Mouse (Mus musculus): ENCODE data around the gene Lrrc4.

Lrrc4 gene

GRCm38 (mm10) chr6:28825894-28826293 lies 5.7 kb downstream of the Lrrc4 start:
- no peak for DNase-seq (ENCODE audit: low read depth)

- DNase-seq (ENCODE audit: low read depth): peak; percentile 87
These were observed 7.7 kb downstream of the Lrrc4 start for GRCm38 (mm10) chr6:28823802-28824201.

GRCm38 (mm10) chr6:28823375-28823774 lies 8.2 kb downstream of the Lrrc4 start:
- DNase-seq (ENCODE audit: low read depth): no peak

- DNase-seq (ENCODE audit: low read depth): no peak
These were observed 9.3 kb downstream of the Lrrc4 start for GRCm38 (mm10) chr6:28822296-28822695.

GRCm38 (mm10) chr6:28819509-28820358 lies 11.8 kb downstream of the Lrrc4 start:
- no peak for DNase-seq (ENCODE audit: low read depth)

GRCm38 (mm10) chr6:28817039-28817438 lies 14.5 kb downstream of the Lrrc4 start:
- no peak for DNase-seq (ENCODE audit: low read depth)

- no peak for DNase-seq (ENCODE audit: low read depth)
These were observed 16.7 kb downstream of the Lrrc4 start for GRCm38 (mm10) chr6:28814895-28815294.

GRCm38 (mm10) chr6:28813057-28813456 lies 18.5 kb downstream of the Lrrc4 start:
- DNase-seq (ENCODE audit: low read depth): no peak

GRCm38 (mm10) chr6:28804751-28805150 lies 26.8 kb downstream of the Lrrc4 start:
- no peak for DNase-seq (ENCODE audit: low read depth)

- no peak for DNase-seq (ENCODE audit: low read depth)
These were observed 27.8 kb downstream of the Lrrc4 start for GRCm38 (mm10) chr6:28803678-28804279.

- DNase-seq (ENCODE audit: low read depth): no peak
These were observed 30.6 kb downstream of the Lrrc4 start for GRCm38 (mm10) chr6:28800976-28801375.

GRCm38 (mm10) chr6:28799818-28800217 lies 31.7 kb downstream of the Lrrc4 start:
- no peak for DNase-seq (ENCODE audit: low read depth)

GRCm38 (mm10) chr6:28795792-28796515 lies 35.6 kb downstream of the Lrrc4 start:
- no peak for DNase-seq (ENCODE audit: low read depth)

- DNase-seq (ENCODE audit: low read depth): no peak
These were observed 36.2 kb downstream of the Lrrc4 start for GRCm38 (mm10) chr6:28795380-28795779.

GRCm38 (mm10) chr6:28791809-28792208 lies 39.7 kb downstream of the Lrrc4 start:
- no peak for DNase-seq (ENCODE audit: low read depth)

- DNase-seq (ENCODE audit: low read depth): no peak
These were observed 40.4 kb downstream of the Lrrc4 start for GRCm38 (mm10) chr6:28791183-28791582.

GRCm38 (mm10) chr6:28789685-28790084 lies 41.9 kb downstream of the Lrrc4 start:
- no peak for DNase-seq (ENCODE audit: low read depth)

GRCm38 (mm10) chr6:28787133-28787532 lies 44.4 kb downstream of the Lrrc4 start:
- DNase-seq (ENCODE audit: low read depth): no peak

GRCm38 (mm10) chr6:28785770-28786169 lies 45.8 kb downstream of the Lrrc4 start:
- no peak for DNase-seq (ENCODE audit: low read depth)

- no peak for DNase-seq (ENCODE audit: low read depth)
These were observed 47.6 kb downstream of the Lrrc4 start for GRCm38 (mm10) chr6:28783953-28784352.

- DNase-seq (ENCODE audit: low read depth): no peak
These were observed 48.4 kb downstream of the Lrrc4 start for GRCm38 (mm10) chr6:28783082-28783647.

GRCm38 (mm10) chr6:28781696-28782095 lies 49.9 kb downstream of the Lrrc4 start:
- no peak for DNase-seq (ENCODE audit: low read depth)

- DNase-seq (ENCODE audit: low read depth): no peak
These were observed 60.2 kb downstream of the Lrrc4 start for GRCm38 (mm10) chr6:28771331-28771730.
